Mouse (Mus musculus) embryonic facial prominence, embryonic 15.5 days (tissue): ENCODE measurements around the gene Hmmr. TPM values are rescaled to one million over a fixed set of nuclear protein-coding genes. Genes with fewer than 3 reads are reported as not detected.

Experiments used
- ATAC-seq: fragments of 200-750 bp; cut with Nextera tagmentation; 2 replicates; pipeline ENCODE4 v1.8.0; 2017; ENCODE audit warnings: low read depth, moderate TSS enrichment; ENCODE audit not compliant: insufficient number of reproducible peaks, low FRiP score, low TSS enrichment
- H3K27ac ChIP-seq: fragments of 300-500 bp; sonication (generic); replicated peaks from 2 replicates; pipeline ENCODE4 v1.5.1; 2015; ENCODE audit warnings: mild to moderate bottlenecking, inconsistent platforms
- H3K27me3 ChIP-seq: fragments of 300-500 bp; sonication (generic); 2 replicates; pipeline ENCODE4 v1.6.1; 2015; ENCODE audit warnings: inconsistent platforms
- H3K36me3 ChIP-seq: fragments of 300-500 bp; sonication (generic); 2 replicates; pipeline ENCODE4 v1.6.1; 2015; ENCODE audit warnings: mild to moderate bottlenecking, inconsistent platforms
- H3K4me1 ChIP-seq: fragments of 300-500 bp; sonication (generic); 2 replicates; pipeline ENCODE4 v1.6.1; 2015; ENCODE audit warnings: inconsistent platforms
- H3K4me2 ChIP-seq: fragments of 300-500 bp; sonication (generic); replicated peaks from 2 replicates; pipeline ENCODE4 v1.6.1; 2015; ENCODE audit warnings: mild to moderate bottlenecking, inconsistent platforms
- H3K4me3 ChIP-seq: fragments of 300-500 bp; sonication (generic); replicated peaks from 2 replicates; pipeline ENCODE4 v1.5.1; 2015; ENCODE audit warnings: mild to moderate bottlenecking, inconsistent platforms
- H3K9ac ChIP-seq: fragments of 300-500 bp; sonication (generic); 2 replicates; pipeline ENCODE4 v1.6.1; 2015; ENCODE audit warnings: inconsistent platforms
- H3K9me3 ChIP-seq: fragments of 300-500 bp; sonication (generic); replicated peaks from 2 replicates; pipeline ENCODE4 v1.6.1; 2016; ENCODE audit warnings: inconsistent platforms
- WGBS: fragments of 180-500 bp; shearing (Covaris S2); methylation state at CpG from one replicate; pipeline ENCODE4 v1.1.7; 2015; 5-methylcytosine and 5-hydroxymethylcytosine counted together
- polyA plus RNA-seq: library from polyadenylated mRNA; unstranded; fragments of >200 nt; fragmentation: Nextera tagmentation; extraction: Ambion mirVana; gene quantifications from 2 replicates; pipeline ENCODE4 v1.2.1, GENCODE M21; 2015

Hmmr gene
- polyA plus RNA-seq, 1 experiment from 2014 or later: 35.5 TPM

- whole genome bisulfite sequencing: under 1% methylated on average over 31 of the region's 31 CpGs
- peak; percentile 46; the same call in 1 of the 2 replicates for ATAC-seq
- peak overlapping the region; percentile 55 for H3K9ac ChIP-seq
These were observed 38.7 kb downstream of the Hmmr start for GRCm38 (mm10) chr11:40694311-40695087.

DNA sequence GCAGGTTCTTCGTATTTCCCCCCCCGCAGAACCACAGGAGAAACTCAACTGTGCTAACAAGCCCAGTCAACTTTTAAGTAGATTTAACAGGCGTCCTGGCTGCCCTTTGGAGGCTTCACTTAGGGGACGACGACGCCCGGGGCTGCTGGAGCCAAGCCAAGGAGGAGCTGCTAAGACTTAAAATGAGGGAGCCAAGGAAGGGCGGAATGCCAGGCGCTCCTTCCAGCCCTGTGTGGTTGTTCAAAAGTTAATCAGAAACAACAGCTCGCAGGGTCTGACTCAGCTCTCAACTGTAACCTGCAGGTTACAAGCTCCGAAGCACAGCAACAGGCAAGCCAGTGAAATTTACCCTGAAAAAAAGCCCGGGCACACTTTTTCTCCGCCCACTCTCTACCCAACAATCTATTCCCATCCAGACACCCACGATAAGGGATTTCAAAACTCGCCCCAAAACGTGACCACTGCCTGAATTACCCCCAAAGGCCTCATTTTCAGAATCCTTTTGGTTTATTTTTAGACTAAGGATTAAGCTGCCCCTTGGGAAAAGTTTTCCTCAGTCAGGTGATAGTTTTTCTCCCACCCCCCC, 39.8 kb downstream of the Hmmr start:
- peak overlapping the region; percentile 71 for H3K4me3 ChIP-seq
- 0 out of 2 replicates have a peak overlapping the region, but pooled peaks have one; percentile 21 for H3K9ac ChIP-seq
- peak overlapping the region; percentile 81 for H3K4me2 ChIP-seq
- 0% methylated on average over 16 of the region's 16 CpGs for WGBS
- peak; percentile 20 for ATAC-seq
- H3K9me3 ChIP-seq: no peaks in the 10 kb centered on the region
- H3K27ac ChIP-seq: peak overlapping the region; percentile 97
- no peaks in the 10 kb centered on the region for H3K27me3 ChIP-seq
- no peaks in the 10 kb centered on the region for H3K36me3 ChIP-seq
- H3K4me1 ChIP-seq: peaks cover 25% of the 10 kb centered on the region

More at GRCm38 (mm10) chr11:40694311-40695087, 38.7 kb downstream of the Hmmr start:
- Histone ChIP-seq H3K4me3 (peak overlapping the region; percentile 71), H3K9me3 (no peaks in the 10 kb centered on the region), H3K36me3 (no peaks in the 10 kb centered on the region), H3K27me3 (no peaks in the 10 kb centered on the region), H3K4me1 (peaks cover 24% of the 10 kb centered on the region), H3K27ac (peak overlapping the region; percentile 97), H3K4me2 (peak overlapping the region; percentile 81)

GRCm38 (mm10) chr11:40692511-40693365, 40.5 kb downstream of the Hmmr start:
- peak; percentile 92 for ATAC-seq
- Histone ChIP-seq H3K4me2 (peak overlapping the region; percentile 81), H3K4me1 (peaks cover 25% of the 10 kb centered on the region), H3K27me3 (no peaks in the 10 kb centered on the region), H3K27ac (peak overlapping the region; percentile 97), H3K4me3 (peak overlapping the region; percentile 71), H3K9ac (peak overlapping the region; percentile 71), H3K9me3 (no peaks in the 10 kb centered on the region), H3K36me3 (no peaks in the 10 kb centered on the region)
- under 1% methylated on average over 36 of the region's 36 CpGs for WGBS

GRCm38 (mm10) chr11:40692101-40692509, 41.1 kb downstream of the Hmmr start:
- H3K27ac ChIP-seq: peak overlapping the region; percentile 97

GRCm38 (mm10) chr11:40690444-40691127, 42.6 kb downstream of the Hmmr start:
- no peaks in the 10 kb centered on the region for H3K27me3 ChIP-seq
- peak overlapping the region; percentile 81 for H3K4me2 ChIP-seq
- H3K36me3 ChIP-seq: peaks cover 10% of the 10 kb centered on the region
- peaks cover 25% of the 10 kb centered on the region for H3K4me1 ChIP-seq
- H3K9ac ChIP-seq: no peak overlapping the region
- 48% methylated on average over 5 of the region's 5 CpGs for WGBS
- H3K27ac ChIP-seq: no peak overlapping the region; the same call in 1 of the 2 replicates
- ATAC-seq: no peak
- no peaks in the 10 kb centered on the region for H3K9me3 ChIP-seq
- H3K4me3 ChIP-seq: peak overlapping the region; percentile 71

More at GRCm38 (mm10) chr11:40692101-40692509, 41.1 kb downstream of the Hmmr start:
- Histone ChIP-seq H3K4me3 (peak overlapping the region; percentile 71), H3K36me3 (peaks cover 6% of the 10 kb centered on the region), H3K9ac (peak overlapping the region; percentile 71), H3K9me3 (no peaks in the 10 kb centered on the region), H3K4me2 (peak overlapping the region; percentile 81), H3K27me3 (no peaks in the 10 kb centered on the region), H3K4me1 (peaks cover 25% of the 10 kb centered on the region)
- WGBS: under 1% methylated on average over 28 of the region's 28 CpGs
- peak; percentile 63 for ATAC-seq

- no peak for ATAC-seq
- WGBS: 83% methylated on average over 3 of the region's 3 CpGs
- H3K4me3 ChIP-seq: no peak overlapping the region
- H3K27ac ChIP-seq: no peak overlapping the region
- H3K27me3 ChIP-seq: no peaks in the 10 kb centered on the region
- H3K4me1 ChIP-seq: no peaks in the 10 kb centered on the region
- H3K9ac ChIP-seq: no peak overlapping the region
- no peaks in the 10 kb centered on the region for H3K9me3 ChIP-seq
- H3K36me3 ChIP-seq: peaks cover 62% of the 10 kb centered on the region
- no peak overlapping the region for H3K4me2 ChIP-seq
These were observed 49.9 kb downstream of the Hmmr start for GRCm38 (mm10) chr11:40683295-40683694.

DNA sequence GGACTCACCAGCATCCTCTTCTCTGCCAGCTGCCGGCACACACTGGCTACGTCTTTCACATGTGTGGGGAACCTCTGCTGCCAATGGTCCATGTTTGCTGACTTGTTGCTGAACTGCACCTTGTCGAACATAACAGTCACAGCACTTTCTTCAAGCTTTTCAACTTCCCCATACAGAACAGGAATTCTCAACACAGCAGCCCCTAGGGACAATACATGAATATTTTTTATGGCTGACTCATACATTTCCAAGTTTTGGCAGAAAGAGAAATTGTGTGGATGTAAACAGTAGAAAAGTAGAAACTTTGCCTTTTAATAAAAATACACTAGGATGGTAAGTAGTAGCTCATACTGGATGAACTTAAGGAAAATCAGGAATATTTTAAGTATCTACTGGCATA, 50.8 kb downstream of the Hmmr start:
- H3K27ac ChIP-seq: no peak overlapping the region
- H3K4me2 ChIP-seq: no peak overlapping the region
- peaks cover 68% of the 10 kb centered on the region for H3K36me3 ChIP-seq
- WGBS: 85% methylated on average over 3 of the region's 3 CpGs
- no peak for ATAC-seq
- no peaks in the 10 kb centered on the region for H3K4me1 ChIP-seq
- no peak overlapping the region for H3K9ac ChIP-seq
- no peaks in the 10 kb centered on the region for H3K9me3 ChIP-seq
- no peak overlapping the region for H3K4me3 ChIP-seq
- no peaks in the 10 kb centered on the region for H3K27me3 ChIP-seq

- ATAC-seq: no peak
- Histone ChIP-seq H3K27ac (no peak overlapping the region), H3K4me3 (no peak overlapping the region), H3K4me2 (no peak overlapping the region), H3K9ac (no peak overlapping the region), H3K9me3 (no peaks in the 10 kb centered on the region), H3K27me3 (no peaks in the 10 kb centered on the region), H3K36me3 (peaks cover 42% of the 10 kb centered on the region), H3K4me1 (no peaks in the 10 kb centered on the region)
- WGBS: 96% methylated on average over 1 of the region's 1 CpGs
These were observed 56.1 kb downstream of the Hmmr start for GRCm38 (mm10) chr11:40677169-40677568.

DNA sequence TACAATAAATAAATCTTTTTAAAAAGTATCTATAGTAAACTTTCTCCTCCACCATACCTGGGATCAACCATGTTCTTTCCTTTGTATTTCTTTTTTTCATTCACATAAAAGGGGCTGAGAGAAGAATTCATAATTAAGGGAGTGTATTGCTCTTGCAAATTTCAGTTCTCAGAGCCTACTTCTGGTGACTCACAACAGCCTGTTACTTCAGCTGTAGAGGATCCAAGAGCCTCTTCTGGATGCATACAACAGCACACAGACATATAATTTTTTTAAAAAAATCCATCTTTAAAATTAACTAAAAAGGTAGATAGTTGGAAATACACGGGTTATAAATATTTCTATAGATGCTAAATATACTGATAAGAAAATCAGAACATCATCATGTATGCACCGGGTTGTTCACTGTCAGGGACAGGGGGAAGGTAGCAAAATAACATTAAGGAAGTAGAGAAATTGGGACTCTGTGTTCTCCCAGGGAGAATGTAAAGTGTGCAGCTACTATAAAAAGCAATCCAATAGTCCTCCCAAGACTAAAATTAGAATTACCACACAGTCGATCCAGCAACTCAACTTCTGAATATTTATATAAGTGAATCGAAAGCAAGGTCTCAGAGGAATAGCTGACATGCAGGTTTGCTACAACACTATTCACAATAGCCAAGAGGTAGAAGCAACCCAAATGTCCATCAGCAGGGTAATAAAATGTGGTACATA, 58.0 kb downstream of the Hmmr start:
- Histone ChIP-seq H3K9ac (no peak overlapping the region), H3K4me2 (no peak overlapping the region), H3K4me3 (no peak overlapping the region), H3K27ac (no peak overlapping the region), H3K4me1 (no peaks in the 10 kb centered on the region), H3K27me3 (no peaks in the 10 kb centered on the region), H3K9me3 (no peaks in the 10 kb centered on the region), H3K36me3 (peaks cover 30% of the 10 kb centered on the region)
- ATAC-seq: no peak
- 76% methylated on average over 4 of the region's 4 CpGs for WGBS
